ENCODE assay signal across 25 mouse cellular contexts in genomic region chr11:6104734-6105133, GRCm38 (mm10). TPM values are rescaled to one million over a fixed set of nuclear protein-coding genes. Genes with fewer than 3 reads are reported as not detected.
A peak's percentile ranks its signal among the peaks of the same experiment; 100 is the strongest.
DNase-seq lines count a peak whose midpoint lies in the region; ATAC-seq and TF ChIP-seq lines count a peak whose summit lies in the region.
"Had no signal": no experiment of that assay in that cellular context is flagged by ENCODE, and none has a peak within 500 bp of the region (broad histone marks: within the 10 kb centered on the region; RNA-seq: fewer than 3 reads in every experiment).

No protein-coding gene starts in this region.

- H3K27me3 ChIP-seq in forebrain, postnatal 0 days (ENCODE audit: insufficient read depth, low read length), result no peaks in the 10 kb centered on the region
- H3K27me3 ChIP-seq in forebrain, embryonic 14.5 days (replicated peaks; ENCODE audit: control insufficient read depth, insufficient read depth, low read length), result no peaks in the 10 kb centered on the region
- H3K27me3 ChIP-seq: hindbrain, embryonic 12.5 days; liver, embryonic 15.5 days; neural tube, embryonic 13.5 days; Patski; stomach, embryonic 15.5 days had no signal

- WGBS in forebrain, postnatal 0 days, result 70% methylated on average over 5 of the region's 5 CpGs
- WGBS in forebrain, embryonic 14.5 days, result 84% methylated on average over 5 of the region's 5 CpGs

- no peak for DNase-seq in forebrain, postnatal 0 days
- no peak for DNase-seq in forebrain, embryonic 14.5 days (ENCODE audit: low spot score)
- DNase-seq in brain, adult 2 months (ENCODE audit: low read depth, low spot score), result peak; percentile 57
- DNase-seq in layer of hippocampus, adult 18-20 months (ENCODE audit: low spot score in 2 of 2), result peak; percentile 70 to 85
- DNase-seq in layer of hippocampus, postnatal 10 days (ENCODE audit: low spot score in 2 of 2), result peak; percentile 58 to 63
- DNase-seq in frontal cortex, postnatal 14 days (ENCODE audit: low spot score in 2 of 2), result no peak
- DNase-seq in adrenal gland, postnatal 10 days, result no peak
- DNase-seq: adrenal gland, postnatal 14 days; cerebellum, adult 11 months; cerebellum, adult 9-11 months; gastrocnemius, postnatal 36 days; heart, adult 18-20 months; heart, postnatal 36 days; kidney, postnatal 14 days; liver; lung, embryonic 14.5 days; lung, postnatal 14 days had no signal

- H3K36me3 ChIP-seq in forebrain, postnatal 0 days (ENCODE audit: insufficient read depth), result peaks cover 40% of the 10 kb centered on the region
- H3K36me3 ChIP-seq in forebrain, embryonic 14.5 days (ENCODE audit: control insufficient read depth, insufficient read depth, low read length), result peaks cover 42% of the 10 kb centered on the region

- no peaks in the 10 kb centered on the region for H3K9me3 ChIP-seq in forebrain, postnatal 0 days (ENCODE audit: low read length)
- H3K9me3 ChIP-seq in forebrain, embryonic 14.5 days (replicated peaks; ENCODE audit: control insufficient read depth, low read length), result no peaks in the 10 kb centered on the region
- H3K9me3 ChIP-seq: hindbrain, embryonic 12.5 days; liver, embryonic 15.5 days; neural tube, embryonic 13.5 days; stomach, embryonic 15.5 days had no signal

- H3K4me1 ChIP-seq in forebrain, postnatal 0 days (ENCODE audit: insufficient read depth), result no peaks in the 10 kb centered on the region
- no peaks in the 10 kb centered on the region for H3K4me1 ChIP-seq in forebrain, embryonic 14.5 days (ENCODE audit: control insufficient read depth, insufficient read depth, low read length)
- H3K4me1 ChIP-seq: hindbrain, embryonic 12.5 days; liver, embryonic 15.5 days; neural tube, embryonic 13.5 days; stomach, embryonic 15.5 days had no signal

- no peak overlapping the region for H3K9ac ChIP-seq in forebrain, postnatal 0 days
- H3K9ac ChIP-seq in forebrain, embryonic 14.5 days (ENCODE audit: low read length), result no peak overlapping the region
- H3K9ac ChIP-seq: hindbrain, embryonic 12.5 days; liver, embryonic 15.5 days; lung, embryonic 14.5 days; neural tube, embryonic 13.5 days; stomach, embryonic 15.5 days had no signal

- TF ChIP-seq CTCF in forebrain, postnatal 0 days (IDR thresholded peaks at IDR 0.05; ENCODE audit: low read depth), result no peak

- H3K4me2 ChIP-seq in forebrain, postnatal 0 days (ENCODE audit: low read depth), result no peak overlapping the region
- no peak overlapping the region for H3K4me2 ChIP-seq in forebrain, embryonic 14.5 days (ENCODE audit: low read length)
- H3K4me2 ChIP-seq: heart, embryonic 11.5 days; hindbrain, embryonic 12.5 days; liver, embryonic 15.5 days; lung, embryonic 14.5 days; neural tube, embryonic 13.5 days; stomach, embryonic 15.5 days had no signal

- ATAC-seq in forebrain, postnatal 0 days, result peak; percentile 36; the same call in 1 of the 2 replicates
- no peak for ATAC-seq in forebrain, embryonic 14.5 days
- ATAC-seq: intestine, postnatal 0 days; Patski had no signal

- H3K27ac ChIP-seq in forebrain, postnatal 0 days (ENCODE audit: low read depth, low read length), result no peak overlapping the region
- H3K27ac ChIP-seq in forebrain, embryonic 14.5 days (ENCODE audit: low read depth, low read length), result no peak overlapping the region
- H3K27ac ChIP-seq: hindbrain, embryonic 12.5 days; liver, embryonic 15.5 days; neural tube, embryonic 13.5 days; stomach, embryonic 15.5 days had no signal

- H3K4me3 ChIP-seq in forebrain, postnatal 0 days (ENCODE audit: low read depth, low read length), result no peak overlapping the region
- H3K4me3 ChIP-seq in forebrain, embryonic 14.5 days (ENCODE audit: low read depth, low read length), result no peak overlapping the region
- H3K4me3 ChIP-seq: erythroblast, embryonic 14.5 days; hindbrain, embryonic 12.5 days; liver, embryonic 15.5 days; neural tube, embryonic 13.5 days; stomach, embryonic 15.5 days had no signal

RNA-seq across cellular contexts. Expression of gene Camk2b, which starts 38.6 kb away (rescaled TPM):
- total RNA-seq in forebrain, postnatal 0 days (2014; rRNA removed), result 271 and 284 TPM in 2 replicates
- 227 and 280 TPM in 2 replicates for polyA plus RNA-seq in forebrain, postnatal 0 days (2015; fragmentation: Nextera tagmentation; extraction: Ambion mirVana)
- 51.6 and 87.1 TPM in 2 replicates for polyA plus RNA-seq in forebrain, embryonic 14.5 days (2014; fragmentation: Nextera tagmentation; extraction: Ambion mirVana)
- total RNA-seq in layer of hippocampus, adult 18-20 months (2021), result 1,000 to 10,000 TPM; 1,052 to 1,163 TPM
- total RNA-seq in layer of hippocampus, postnatal 10 days (2021), result 100 to 1,000 TPM; 808 to 852 TPM
- total RNA-seq in adrenal gland, postnatal 10 days (2021), result 10 to 100 TPM; 15.7 to 30.4 TPM
- polyA plus RNA-seq: erythroblast, embryonic 14.5 days had no signal

Comparison
In these comparisons a context has a peak if more than half of its experiments do, and no peak if none do; other contexts are left out.
1. DNase-seq: peak in brain, adult 2 months (single experiment), layer of hippocampus, adult 18-20 months (2 of 2) and layer of hippocampus, postnatal 10 days (2 of 2); none in forebrain, postnatal 0 days (single experiment), forebrain, embryonic 14.5 days (single experiment), frontal cortex, postnatal 14 days (0 of 2) and adrenal gland, postnatal 10 days (single experiment).